Mouse (Mus musculus): ENCODE measurements around the gene Fosb.
A peak's percentile ranks its signal among the peaks of the same experiment; 100 is the strongest.

Fosb gene

DNA sequence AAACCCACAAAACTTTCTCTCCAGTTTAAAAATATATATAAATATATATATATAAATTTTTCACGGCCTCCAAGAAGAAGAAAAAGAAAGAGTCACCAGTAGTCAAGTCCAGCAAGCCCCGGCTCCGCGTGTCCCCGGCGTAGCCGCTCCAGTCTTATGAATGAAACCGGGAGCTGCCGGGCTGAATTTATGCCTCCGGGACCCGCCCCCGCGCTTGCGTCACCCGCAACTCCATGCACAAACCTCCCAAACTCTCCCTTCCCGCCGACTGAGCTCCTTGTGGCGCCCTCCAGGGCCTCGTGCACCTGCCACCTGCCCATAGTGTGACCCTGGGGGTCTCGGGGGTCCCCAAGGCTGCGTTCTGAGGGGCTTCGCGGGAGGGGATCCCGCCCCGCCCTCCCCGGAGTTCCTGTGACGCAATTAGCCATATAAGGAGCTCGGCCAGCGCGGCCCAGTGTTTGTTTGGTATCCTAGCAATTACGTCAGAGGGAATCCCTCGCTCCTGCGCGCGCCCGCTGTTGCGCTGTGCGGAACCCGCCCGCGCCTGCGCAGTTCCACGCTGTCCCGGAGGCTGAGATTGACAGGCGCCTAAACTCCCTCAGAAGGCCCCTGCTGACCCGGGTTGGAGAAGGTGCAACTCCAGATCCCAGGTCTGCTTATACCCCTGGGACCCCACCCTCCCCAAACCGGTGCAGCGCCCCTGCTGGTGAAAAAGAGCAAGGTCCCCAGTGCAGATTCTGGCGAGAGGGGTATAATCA, at the start of gene Fosb:
Gene Fosb, minus strand, starts transcription at position 168 of the 758 bp plus-strand sequence.
- DNase-seq (ENCODE audit: low spot score) = peak; percentile 92

DNA sequence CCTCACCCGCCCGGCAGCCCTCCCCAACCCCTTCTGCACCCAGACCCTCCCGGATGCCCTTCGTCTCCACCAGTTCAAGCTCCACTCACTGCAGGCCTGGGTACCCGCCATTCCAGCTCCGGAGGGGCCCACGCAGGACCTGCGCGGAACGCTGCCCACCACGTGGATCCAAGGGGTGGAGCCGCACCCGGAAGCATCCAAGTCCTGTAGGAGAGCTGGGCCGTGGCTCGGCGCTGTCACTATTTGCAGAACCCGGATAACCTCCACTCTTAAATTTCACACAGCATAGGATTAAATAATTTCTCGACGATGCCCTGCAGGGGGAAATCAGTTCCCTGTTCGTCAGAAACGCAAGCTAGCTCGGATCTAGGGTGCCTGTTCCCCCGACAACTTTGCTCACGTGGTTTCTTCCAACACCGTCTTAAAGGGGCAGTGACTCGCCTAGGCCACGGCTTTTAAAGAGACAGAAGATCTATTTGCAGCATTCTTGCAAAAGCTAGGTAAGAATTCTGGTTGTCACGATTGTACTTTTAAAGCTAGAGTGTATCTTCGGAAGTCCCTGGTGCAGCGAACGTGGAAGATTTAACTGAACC, 49.5 kb upstream of the Fosb start, which contains the start of the genes Cd3eap and Ppp1r13l:
Gene Cd3eap, minus strand, starts transcription at position 185 of the 593 bp plus-strand sequence.
Gene Ppp1r13l, plus strand, starts transcription at position 451 of the 593 bp plus-strand sequence.
- DNase-seq (ENCODE audit: low spot score) = peak; percentile 77

DNA sequence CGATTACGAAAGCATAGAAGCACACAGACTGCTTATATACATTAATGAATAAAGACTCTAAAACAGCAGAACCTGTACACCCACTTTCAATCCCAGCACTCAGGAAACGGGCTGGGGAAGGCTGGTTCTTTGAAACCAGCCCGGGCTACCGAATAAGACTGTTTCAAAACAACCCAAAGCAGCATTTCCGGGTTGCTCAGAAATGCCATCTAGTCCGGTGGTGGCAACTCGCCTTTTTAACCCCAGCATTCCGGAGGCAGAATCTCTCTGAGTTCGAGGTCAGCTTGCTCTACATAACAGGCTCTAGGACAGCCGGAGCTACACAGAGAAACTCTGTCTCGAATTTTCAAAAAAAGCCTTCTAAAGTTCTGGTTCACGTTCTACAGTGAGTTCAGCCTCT, 48.8 kb upstream of the Fosb start:
- DNase-seq (ENCODE audit: low spot score) = no peak

DNA sequence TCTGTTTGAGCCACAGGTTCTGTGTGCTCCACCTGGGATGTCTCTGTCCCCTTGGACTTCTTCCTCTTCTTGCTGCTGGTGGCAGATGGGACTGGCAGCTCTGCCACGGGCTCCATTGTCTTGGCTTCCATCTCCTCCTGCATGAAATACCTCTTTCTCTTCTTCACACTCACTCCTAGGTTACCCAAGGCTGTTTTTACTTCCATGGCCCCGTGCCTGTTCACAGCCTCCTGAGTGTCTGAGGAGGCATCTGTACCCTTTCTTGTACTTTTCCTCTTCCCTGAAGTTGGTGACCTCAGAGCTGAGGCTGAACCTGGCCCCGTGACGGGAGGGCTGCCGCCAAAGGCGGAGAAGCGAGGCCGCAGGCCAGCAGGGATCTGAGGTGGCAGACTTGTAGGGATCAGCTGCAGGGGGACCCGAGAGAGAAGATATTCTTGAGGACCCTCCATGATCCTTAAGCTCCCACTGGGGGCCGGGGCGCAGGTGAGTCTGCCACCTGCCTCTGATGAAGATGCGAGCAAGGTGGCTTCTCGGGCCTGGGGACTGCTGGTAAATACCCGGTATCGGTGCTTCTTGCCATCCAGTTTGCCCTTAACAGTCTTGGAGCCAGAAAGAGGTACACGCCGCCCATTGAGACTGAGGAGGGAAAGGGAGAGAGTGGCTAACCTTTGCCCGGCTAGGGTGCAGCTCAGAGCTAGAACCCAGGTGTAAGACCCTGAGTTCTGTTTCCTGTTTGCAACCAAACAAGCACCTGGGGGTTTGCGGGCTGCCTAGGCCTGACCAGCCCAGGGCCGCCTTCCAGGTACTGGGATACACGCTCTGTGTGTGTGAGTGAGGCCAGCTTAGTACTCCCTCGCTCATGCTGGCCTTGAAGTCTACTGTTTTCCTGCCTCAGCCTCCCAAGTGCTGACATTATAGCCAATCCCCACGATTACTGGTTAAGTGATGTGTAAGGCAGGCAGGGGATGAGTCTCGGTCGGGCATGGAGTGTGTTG, 47.8 kb upstream of the Fosb start:
- DNase-seq (ENCODE audit: low spot score) = no peak

DNA sequence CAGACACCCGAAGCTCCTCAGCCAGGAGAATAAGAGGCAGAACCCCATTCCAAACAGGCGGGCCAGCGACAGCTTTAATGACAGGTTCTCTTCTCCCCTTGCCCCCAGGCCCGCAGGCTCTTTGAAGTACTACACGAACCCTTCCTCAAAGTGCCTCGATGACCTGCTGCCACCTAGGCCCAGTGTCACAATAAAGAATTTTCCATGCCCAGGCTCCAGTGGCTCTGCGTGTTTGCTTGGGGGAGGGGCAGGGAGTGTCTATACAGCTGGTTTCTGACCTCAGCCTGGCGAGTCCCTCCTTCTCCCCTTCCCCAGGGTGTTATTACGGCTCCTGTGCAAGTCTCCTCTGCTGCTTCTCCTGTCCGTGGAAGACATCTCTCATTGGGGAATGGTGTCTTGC, 46.5 kb upstream of the Fosb start:
- DNase-seq (ENCODE audit: low spot score) = no peak

DNA sequence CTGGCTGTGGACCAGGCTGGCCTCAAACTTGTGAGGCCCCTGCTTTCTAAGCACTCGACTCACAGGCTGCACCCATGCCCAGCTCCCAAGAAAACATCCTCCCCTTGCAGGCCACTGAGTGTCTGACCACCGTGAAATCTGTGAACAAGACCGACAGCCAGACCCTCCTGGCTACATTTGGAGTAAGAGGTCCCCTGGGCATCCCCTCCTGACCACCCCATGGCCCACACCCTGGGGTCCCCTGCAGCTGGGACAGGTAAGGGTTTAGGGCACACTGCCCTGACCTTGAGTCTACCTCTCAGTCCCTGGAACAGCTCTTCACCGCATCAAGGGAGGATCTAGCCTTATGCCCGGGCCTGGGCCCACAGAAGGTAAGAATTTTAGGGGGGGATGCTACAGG, 45.1 kb upstream of the Fosb start:
- DNase-seq (ENCODE audit: low spot score) = no peak

DNA sequence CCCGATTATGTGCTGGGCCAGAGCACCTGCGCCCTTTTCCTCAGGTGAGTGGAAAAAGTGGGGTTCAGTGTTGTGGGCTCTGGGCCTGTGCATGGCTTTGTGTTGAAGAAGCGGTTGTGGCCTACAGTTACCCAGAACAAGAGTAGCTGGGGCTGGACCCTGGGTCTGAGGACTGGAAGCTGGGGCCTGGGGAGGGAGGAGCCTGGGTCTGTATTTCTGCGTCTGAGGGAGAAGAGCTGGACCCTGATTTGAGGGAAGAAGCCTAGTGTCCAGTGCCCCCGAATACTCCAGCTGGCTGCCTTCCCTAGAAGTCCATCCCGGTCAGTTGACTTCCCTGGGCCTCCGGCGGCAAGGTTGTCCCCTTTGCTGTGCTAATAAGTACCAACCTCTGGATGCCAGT, 40.4 kb upstream of the Fosb start:
- no peak for DNase-seq (ENCODE audit: low spot score)

DNA sequence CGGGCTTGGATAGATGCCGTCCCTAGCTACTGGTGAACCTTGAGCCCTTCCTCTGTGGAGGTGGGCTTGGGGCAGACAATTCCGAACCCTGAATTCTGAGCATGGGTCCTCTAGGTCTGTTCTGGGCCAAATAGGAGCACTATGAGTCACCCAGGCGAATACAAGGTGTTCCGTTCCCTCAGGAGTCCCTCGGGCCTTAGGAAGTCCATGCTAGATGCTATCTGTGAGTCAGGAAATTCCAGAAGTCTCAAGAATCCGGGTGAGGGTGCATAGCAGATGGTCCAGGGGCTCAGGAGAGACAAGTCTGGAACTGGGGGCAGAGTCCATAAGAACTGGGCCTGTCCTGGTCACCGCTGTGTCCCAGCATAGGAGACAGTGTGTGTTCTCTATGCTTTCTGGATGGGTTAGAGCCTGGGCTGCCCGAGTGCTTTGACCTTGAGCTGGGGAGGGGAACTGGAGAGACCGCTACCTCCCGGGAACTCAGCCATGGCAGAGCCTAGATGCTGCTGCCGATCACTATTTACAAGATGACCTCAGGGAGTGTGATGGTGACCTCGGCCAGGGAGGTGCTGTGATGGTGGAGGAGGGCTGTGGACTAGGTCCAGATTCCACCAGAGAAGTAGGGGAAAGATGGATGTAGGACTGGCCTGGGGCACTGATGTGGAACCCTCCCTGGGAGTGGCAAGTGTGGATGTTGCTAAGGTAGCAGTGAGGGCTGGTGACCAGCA, 39.5 kb upstream of the Fosb start:
- no peak for DNase-seq (ENCODE audit: low spot score)

DNA sequence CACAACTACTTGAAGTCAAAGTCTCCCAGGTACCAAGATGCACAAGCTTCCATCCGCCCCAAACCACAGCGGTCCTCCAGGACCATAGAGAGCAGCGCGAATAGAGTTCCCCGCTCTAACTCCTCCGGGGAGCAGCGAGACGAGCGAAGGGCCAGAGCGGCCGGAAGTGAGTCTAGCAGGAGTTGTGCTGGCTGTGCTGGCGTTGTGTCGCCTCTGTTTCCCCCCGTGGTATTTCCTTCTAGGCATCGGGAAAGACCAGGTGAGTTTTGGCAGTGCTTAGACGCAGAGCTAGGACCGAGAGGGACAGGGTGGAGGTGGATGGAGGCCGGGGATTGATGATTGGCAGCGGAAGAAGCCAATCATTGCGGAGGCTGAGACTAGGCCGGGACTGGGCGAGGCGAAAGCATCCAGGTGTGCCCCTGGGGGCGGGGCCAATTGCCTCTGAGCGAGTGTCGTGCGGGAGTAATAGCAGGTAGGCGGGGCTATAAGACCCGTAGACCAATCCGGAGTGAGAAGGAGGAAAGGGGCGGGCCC, 35.2 kb upstream of the Fosb start:
- peak; percentile 88 for DNase-seq (ENCODE audit: low spot score)

DNA sequence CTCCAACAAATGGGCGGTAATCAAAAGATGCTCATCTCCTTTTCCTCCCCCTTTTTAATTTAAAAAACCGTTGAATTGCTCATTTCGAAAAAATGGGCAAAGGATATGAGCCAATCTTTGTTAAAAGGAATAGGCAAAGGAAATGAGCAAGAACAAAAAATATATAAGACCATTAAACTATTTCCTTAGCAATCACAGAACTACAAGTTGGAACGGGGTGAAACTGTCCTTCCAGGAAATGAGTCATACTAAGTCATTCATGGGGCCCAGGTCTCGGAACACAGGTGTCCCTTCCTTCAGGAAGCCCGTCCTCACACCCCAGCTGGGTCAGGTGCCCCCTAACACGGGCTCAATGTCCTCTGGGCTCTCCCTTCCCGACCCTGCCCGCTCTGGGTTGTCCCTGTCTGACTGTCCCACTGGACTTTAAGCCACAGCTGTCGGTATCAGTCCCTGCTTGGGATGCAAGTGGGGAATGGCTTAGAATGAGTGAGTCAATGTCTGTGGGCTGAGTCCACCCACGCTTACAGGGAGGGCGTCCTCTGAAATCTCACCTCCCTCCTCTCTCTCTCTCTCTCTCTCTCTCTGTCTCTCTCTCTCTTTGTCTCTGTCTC, 34.5 kb upstream of the Fosb start, which contains the start of gene Ercc1:
Gene Ercc1, plus strand, starts transcription at position 542 of the 611 bp plus-strand sequence.
- no peak for DNase-seq (ENCODE audit: low spot score)

DNA sequence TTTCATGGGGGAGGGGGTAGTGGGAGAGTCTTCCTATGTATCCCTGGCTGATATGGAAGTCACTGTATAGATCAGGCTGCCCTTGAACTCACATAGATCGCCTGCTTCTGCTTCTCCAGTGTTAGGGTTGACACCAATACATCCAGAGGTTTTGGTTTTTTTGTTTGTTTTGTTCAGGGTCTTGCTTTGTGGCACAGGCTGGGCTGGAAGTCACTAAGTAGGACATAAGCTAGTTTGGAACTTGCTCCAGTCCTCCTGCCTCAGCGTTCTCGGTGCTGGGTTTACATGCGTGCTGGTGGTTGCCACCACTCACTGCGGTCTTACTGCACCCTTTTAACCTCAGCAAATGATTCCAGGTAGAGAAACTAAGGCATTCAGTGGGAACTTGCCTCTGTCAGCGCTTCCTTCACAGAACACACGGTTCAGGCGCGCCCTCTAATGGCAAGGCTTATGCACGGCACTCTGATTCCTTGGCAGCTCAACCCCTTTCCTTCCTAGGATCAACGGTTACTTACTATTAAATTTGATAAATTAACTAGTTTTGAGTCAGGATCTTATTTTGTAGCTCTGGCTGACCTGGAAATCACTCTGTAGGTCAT, 33.5 kb upstream of the Fosb start:
- DNase-seq (ENCODE audit: low spot score) = peak; percentile 65

DNA sequence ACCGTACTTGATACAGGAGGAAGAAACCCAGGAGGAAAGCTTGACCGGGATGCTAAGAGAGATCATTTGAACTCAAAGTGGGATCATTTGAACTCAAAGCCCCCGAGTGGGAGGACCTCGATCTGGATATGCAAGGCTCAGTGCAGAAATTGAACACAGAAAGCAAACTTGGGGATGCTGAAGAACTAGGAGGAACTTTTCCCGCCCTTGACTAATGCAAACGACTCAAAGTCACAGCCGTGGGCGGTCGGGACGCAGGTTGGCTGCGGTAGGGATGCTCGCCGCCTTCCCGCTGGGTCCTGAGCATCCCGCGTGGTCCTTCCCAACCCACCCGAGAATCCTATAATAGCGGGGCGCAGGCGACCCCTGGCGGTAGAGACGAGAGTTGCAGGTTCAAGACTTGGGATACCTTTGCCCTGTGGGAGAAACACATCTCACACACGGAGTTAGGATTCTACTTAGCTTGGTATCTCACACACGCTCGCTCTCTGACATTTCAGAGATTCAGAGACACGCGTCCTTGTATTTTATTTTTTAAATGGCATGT, 32.7 kb upstream of the Fosb start:
- peak; percentile 90 for DNase-seq (ENCODE audit: low spot score)

DNA sequence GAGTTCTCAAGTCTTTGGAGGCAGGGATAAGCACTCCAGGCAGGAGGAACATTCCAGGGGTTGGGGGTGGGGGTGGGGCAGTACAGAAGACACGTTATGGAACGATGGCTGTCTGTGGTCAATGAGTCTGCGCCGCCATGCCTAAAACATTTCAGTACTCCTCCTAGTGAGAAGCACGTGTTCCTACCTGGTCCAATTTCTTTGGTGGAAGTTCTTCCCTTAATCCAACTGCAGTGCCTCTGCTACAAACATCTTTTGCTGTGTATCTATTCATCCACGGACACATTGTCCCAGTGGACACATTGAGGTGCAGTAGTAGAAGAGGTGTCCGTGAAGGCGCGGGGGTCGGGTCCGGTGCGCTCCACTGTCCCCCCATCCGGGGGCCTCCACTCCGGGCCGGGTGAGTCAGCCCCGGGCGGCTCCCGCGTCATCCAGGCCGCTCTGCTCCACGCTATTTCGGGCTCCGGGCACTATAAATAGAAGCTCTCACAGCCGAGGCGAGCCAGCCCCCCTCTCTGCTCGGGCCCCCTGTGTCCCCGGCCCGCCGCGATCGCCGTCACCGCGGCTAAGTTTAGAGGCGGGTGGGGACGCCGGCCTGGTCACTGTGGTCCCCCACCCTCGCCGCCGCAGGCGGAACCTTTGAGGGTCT, 32.0 kb upstream of the Fosb start:
- no peak for DNase-seq (ENCODE audit: low spot score)

DNA sequence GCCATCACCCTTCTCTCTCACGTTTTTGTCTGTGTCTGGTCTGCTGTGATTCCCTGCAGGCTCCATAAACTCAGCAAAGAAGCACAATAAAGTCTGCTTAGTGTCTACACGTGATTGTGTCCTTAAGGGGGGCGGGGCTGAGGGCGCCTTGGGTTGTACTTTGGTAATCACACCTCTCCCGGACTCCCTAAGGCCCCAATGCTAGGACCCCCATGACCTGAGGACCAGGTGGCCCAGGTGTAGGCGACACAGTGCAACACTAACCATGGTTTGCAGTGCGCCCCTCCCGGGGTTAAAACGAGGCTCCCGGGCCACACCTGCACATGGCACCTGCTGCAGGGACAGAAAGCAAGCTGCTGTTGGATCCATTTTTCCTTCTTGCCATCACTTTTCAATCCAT, 31.4 kb upstream of the Fosb start:
- DNase-seq (ENCODE audit: low spot score) = no peak

DNA sequence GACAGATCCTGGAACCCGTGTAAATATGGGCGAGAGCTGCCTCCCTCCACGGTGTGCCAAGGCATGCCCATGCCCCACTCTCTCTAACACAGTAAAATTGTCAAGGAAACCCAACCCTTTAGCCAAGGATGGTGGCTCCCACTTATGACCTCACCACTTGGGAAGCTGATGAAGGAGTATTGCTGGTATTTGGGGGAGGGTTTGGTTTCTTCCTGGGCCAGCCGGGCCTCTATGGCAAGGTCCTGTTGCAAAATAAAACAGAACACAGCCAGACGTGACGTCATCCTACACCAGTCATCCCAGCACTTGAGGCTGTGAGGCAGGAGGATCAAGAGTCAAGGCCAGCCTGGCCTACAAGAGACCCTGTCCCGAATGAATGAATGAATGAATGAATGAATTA, 28.7 kb upstream of the Fosb start:
- no peak for DNase-seq (ENCODE audit: low spot score)

DNA sequence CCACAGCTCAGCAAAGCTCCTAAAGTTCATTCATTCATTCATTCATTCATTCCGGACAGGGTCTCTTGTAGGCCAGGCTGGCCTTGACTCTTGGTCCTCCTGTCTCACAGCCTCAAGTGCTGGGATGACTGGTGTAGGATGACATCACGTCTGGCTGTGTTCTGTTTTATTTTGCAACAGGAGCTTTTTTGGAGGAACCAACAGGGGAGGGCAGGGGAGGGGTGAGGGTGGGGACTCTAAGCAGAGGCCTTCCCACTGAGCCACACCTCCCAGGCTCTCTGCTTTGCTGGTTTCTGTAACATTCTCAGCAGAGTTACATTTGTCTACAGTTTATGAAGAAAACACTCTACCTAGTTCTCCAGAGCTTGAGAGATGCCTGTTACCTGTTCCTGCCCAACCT, 28.2 kb upstream of the Fosb start:
- no peak for DNase-seq (ENCODE audit: low spot score)

DNA sequence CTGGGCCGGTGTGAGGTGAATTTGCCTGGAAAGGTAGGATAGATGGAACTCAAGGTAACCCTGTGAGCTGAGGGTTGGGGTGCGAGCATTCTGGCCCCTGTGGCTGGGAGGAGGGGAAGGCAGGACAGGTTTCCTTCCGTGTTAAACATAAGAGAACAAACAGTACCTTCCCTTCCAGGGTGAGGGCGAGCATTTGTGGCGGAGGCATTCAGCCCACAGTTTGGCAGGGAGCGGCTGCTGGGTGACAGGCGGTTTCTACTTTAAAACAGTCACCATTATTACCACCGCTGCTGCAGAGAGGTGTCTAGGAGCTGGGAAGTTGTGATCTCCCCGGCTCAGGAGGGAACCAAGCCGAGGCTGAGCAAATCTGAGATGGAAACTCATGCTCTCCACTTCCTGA, 27.3 kb upstream of the Fosb start:
- DNase-seq (ENCODE audit: low spot score) = no peak

DNA sequence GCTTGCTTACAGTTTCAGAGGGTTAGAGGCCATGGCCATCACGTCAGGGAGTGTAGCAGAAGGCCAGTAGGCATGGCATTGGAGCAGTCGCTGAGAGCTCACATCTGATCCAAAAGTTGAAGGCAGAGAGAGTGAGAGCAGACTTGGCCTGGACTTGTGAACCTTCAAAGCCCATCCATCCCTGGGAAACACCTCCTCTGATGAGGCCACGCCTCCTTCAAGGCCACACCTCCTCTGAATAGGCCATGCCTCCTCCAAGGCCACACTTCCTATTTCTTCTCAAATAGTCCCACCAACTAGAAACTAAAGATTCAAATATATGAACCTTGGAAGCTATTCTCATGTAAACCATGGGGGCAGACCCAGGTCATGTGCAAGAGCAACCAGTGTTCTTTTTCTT, 25.7 kb upstream of the Fosb start:
- DNase-seq (ENCODE audit: low spot score) = no peak

DNA sequence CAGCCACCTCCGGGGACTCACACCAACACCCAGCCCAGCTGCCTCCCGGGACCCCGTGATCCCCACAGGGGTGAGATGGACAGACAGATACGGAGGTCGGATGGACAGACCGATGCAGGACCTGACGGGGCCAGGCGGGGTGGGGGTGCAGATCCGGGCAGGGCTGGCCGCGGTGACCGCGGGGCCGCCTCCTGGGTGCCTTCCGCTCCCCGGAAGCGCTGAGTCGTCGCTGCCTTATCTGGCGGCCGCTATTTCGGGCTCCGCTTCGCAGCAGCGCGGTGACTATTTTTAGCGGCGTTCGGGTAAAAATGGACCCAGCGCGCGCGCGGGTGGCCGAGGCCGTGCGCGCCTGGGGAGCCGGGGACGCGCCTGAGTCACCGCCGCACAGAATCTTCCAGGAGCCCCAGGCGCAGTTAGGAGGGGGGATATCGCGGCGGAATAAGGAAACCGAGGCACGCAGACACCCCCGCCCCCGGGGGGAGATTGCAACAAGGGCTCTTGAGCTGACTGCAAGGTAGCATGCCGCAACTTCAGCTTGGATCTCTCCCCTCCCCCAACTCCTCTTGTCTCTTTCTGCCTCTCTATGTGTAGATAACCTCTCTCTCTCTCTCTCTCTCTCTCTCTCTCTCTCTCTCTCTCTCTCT, 23.0 kb upstream of the Fosb start:
- DNase-seq (ENCODE audit: low spot score) = no peak

All from ovary, postnatal 14 days (tissue).